Mouse (Mus musculus): Measurements from ENCODE around the gene Ifitm6.
"Not testable (repeated sequence)": the region's sequence is repeated elsewhere in the genome, so short reads cannot be mapped to it uniquely, and the experiment has no call there.

Gene Ifitm6

GRCm38 (mm10) chr7:141041661-141042060 lies 23.9 kb upstream of the Ifitm6 start:
- DNase-seq (ENCODE audit: low spot score), result peak; percentile 62

- no peak for DNase-seq (ENCODE audit: low spot score)
Measured at GRCm38 (mm10) chr7:141040867-141041606, 23.3 kb upstream of the Ifitm6 start.

DNA sequence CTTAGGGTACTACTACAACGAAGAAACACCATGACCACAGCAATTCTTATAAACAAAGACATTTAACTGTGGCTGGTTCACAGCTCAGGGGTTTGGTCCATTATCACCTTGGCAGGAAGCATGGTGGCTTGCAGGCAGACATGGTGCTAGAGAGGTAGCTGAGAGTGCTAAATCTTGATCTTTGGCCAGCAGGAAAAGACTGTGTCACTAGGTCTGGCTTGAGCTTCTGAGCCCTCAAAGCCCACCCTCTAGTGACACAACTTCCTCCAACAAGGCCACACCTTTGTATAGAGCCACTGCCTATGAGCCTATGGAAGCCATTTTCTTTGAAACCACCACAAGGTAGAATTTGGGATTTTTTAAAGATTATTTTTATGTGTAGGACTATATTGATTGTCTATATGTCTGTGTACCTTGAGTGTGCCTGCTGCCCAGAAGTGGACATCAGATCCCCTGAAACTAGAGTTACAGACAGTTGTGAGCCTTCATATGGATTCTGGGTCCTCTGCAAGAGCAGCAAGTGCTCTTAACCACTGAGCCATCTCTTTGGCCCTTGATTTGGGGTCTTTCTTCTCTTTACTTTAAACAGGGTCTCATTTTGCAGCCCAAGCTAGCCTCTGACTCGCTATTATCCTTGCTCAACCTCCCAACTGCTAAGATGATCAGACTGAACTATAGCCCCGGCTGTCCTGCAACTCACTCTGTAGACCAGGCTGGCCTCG lies 21.8 kb upstream of the Ifitm6 start:
- DNase-seq (ENCODE audit: low spot score), result no peak

DNA sequence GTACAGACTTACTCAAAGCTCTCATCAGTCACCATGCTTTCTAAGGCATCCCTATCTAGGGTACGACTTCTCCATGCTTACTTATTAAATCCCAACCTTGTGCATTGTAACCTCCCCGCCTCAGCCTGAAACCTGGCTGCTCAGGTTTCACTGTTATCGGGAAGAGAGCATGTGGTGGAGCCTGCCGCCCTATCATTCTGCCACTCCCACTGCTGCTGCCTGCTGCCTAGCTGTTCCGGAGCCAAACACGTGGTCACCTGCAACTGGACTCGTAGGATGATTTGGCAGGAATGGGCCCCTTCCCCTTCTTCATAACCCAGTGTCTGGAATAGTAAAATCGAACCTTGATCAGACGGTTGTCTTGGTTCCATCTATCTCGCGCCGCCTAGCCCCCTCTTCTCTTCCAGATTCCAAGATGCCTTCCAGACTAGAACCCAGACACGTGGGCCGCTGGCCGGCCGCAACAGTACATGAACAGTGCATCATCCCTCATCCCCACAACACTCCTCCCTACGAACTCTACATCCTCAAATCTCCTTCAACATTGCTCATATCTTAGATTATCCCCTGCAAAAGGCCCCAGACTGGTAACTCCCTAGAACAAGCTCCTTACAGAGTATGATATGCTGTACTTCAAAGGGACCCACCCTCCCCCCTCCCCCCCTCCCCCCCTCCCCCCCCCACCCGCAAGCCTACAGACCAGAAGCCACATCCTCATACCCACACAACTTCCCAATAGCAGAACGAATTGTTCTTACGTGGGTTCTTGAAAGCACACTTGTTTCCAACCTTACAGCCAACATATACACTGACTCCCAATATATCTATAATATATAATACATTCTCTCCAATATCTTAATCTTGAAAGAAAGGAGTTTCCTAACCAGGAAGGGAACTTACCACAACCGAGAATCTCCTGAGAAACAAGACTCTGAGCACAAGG lies 20.6 kb upstream of the Ifitm6 start:
- DNase-seq (ENCODE audit: low spot score), result no peak

DNA sequence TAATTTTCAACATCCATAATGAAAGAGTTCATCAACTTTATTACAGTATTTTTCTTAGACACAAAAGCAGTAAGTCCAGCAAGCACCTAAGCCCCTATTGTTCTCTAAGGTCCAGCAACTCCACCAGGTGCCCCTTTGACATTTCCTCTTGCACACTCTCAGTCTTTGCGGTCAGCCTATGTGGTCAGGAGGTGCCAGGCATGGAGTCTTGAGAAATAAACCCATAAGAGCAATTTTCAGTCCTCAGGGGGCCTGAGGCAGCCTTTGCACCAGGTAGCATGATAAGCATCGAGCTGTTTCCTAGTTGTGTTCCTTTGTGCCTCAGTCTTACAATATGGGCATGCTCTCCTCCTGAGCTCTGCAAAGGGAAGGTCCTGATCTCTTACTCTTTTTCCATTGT lies 18.9 kb upstream of the Ifitm6 start:
- not testable (repeated sequence) for DNase-seq (ENCODE audit: low spot score)

- DNase-seq (ENCODE audit: low spot score), result no peak
Measured at GRCm38 (mm10) chr7:141032458-141033167, 14.9 kb upstream of the Ifitm6 start.

DNA sequence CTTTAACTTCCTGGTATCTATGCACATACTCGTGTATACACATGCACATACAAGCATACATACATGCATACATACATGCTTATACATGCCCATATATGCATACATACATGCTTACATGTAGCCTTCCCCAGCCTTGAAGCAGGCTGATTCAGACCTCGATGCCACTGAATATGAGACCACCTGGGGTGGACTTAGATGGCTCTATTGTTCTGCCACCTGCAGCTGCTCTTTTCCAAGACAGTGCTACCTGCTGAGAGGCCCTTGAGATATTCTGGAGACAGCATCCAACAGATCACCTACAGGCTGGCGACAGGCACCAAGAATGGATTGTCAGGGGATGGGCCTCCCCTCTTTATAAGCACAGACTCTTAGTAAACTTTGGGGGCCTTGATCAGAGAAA lies 12.7 kb upstream of the Ifitm6 start:
- no peak for DNase-seq (ENCODE audit: low spot score)

- DNase-seq (ENCODE audit: low spot score), result no peak
Measured at GRCm38 (mm10) chr7:141028831-141029230, 11.1 kb upstream of the Ifitm6 start, which contains the start of gene Gm17387. Gm17387 (plus strand) TSS chr7:141029131.

GRCm38 (mm10) chr7:141026740-141027098 lies 9.0 kb upstream of the Ifitm6 start:
- no peak for DNase-seq (ENCODE audit: low spot score)

- no peak for DNase-seq (ENCODE audit: low spot score)
Measured at GRCm38 (mm10) chr7:141026097-141026739, 8.5 kb upstream of the Ifitm6 start.

- DNase-seq (ENCODE audit: low spot score), result no peak
Measured at GRCm38 (mm10) chr7:141024865-141025838, 7.4 kb upstream of the Ifitm6 start.

DNA sequence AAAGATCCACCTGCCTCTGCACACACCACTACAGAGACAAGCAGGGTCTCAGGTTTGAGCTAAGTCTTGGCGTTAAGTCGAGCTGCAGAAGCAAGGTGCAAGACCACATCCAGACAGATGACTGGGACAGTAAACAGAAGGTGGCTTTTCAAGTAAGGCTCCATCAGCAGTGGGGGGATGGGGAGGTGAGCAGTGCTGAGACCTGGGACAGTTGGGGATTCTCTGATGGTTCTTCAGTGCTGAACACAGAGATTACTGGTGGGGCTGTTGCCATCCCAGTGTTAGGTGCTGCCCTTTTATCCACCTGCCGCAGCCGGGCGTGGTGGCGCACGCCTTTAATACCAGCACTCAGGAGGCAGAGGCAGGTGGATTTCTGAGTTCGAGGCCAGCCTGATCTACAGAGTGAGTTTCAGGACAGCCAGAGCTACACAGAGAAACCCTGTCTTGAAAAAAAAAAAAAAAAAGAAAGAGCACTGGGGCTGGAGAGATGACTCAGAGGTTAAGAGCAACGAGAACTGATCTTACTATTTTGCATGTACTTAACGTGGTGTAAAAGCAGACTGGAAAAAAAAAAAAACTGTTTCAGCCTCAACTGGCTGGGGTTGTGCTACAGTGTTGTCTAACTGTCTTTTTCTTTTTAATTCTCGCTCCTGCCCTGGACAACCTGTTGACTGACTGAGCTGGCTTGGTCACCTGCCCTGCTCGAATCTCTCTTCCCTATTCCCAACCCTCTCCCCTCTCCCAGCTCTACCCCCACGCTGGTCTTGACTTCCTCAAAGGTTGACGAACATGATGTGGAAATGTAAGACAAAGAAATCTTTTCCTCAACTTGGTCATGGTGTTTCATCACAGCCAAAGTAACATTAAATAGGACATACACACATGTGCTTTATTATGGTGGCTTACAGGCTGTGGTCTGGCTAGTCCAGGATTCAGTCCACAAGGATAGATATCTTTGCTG lies 4.0 kb upstream of the Ifitm6 start:
- no peak for DNase-seq (ENCODE audit: low spot score)

- no peak for DNase-seq (ENCODE audit: low spot score)
Measured at GRCm38 (mm10) chr7:141019028-141019427, 1.3 kb upstream of the Ifitm6 start.

DNA sequence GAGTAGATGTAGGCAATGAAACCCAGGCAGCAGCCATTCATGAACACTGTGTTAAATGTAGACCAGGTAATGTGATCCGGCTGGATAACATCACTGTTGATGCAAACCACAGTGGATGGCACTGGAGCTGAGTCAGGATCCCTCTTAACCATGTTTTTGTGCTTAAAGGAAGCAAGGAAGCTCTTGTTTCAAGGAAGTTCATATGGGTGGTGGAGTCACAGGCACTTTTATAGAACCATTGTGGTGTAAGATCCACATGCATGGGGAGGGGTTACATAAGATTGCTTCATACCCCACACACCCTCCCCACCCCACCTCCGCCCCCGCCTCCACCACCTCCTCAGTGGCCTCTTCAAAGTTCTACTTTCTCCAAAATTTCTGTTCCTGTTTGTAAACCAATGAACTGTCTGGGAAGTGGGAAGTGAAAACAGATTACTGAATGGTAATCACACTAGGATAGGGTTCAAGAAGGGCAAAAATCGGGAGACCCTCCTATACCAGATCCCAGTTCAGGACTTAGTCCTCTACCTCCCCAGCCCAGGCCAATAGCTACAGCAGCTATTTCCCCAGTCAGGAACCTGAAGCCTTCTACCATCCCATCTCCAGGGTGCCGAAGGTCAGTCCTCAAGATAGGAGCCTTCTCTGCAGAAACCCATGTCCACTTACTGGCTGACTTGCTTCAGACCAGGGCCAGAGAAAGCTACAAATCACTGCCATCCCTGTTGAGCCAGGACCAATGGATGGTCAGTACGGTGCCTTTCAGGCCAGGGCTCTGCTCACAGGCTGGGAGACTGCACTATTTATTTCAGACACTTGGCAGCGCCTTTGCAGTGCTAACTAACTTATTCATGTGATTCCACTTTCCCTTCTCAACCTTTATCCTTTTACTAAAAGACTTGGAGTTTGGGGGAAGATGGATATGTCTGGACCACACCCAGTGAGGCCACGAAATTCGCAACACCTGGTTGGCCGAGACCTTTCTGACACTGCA lies 722 bp downstream of the Ifitm6 start:
- DNase-seq (ENCODE audit: low spot score), result no peak

GRCm38 (mm10) chr7:141011238-141011770 lies 6.4 kb downstream of the Ifitm6 start:
- DNase-seq (ENCODE audit: low spot score), result no peak

DNA sequence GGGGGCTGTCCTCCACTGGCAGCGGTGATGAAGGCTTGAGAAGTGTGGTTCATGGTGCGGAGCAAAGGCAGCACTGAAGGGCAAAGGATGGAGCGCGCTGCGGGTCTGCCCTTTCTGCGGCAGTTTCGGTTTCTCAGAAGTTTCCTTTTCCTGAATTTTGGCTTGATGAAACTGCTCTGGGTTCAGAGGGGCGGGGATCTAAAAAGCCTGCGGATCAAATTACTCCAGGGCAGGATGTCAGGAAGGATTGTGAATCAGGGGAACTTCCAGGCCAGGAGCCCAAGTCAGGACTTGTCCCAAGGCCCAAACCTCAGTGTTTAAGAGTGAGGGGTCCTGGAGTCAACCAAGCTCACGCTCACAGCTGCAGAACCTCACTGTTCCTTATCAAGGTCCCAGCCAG lies 7.1 kb downstream of the Ifitm6 start, which contains the start of gene Ifitm3:
Gene Ifitm3, minus strand, starts transcription at position 178 of the 400 bp plus-strand sequence.
- peak; percentile 49 for DNase-seq (ENCODE audit: low spot score)

GRCm38 (mm10) chr7:141009665-141010064 lies 8.1 kb downstream of the Ifitm6 start:
- no peak for DNase-seq (ENCODE audit: low spot score)

Data from urinary bladder, postnatal 25 days (tissue).